Mouse (Mus musculus): ENCODE measurements around the gene Myd88. TPM values are rescaled to one million over a fixed set of nuclear protein-coding genes. Genes with fewer than 3 reads are reported as not detected.

Myd88 gene
- polyA plus RNA-seq, 1 experiment from 2014 or later, result 50.3 TPM

DNA sequence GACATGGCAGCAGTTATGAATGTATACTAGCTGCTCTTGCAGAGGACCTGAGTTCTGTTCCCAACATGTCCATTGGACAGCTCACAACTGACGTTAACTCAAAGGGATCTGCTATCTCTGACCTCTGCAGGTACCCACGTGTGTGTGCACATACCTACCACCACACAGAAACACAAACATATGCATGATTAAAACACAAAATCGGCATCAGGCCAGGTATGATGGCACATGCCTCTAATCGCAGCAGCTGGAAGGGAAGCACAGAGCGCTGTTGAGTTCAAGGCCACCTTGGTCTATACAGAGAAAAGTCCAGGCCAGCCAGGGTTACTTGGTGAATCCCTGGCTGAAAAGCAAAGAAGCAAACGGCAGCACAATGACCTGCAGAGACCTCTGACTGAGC is 43.5 kb downstream of the Myd88 start:
- Histone ChIP-seq H3K9ac (replicated peaks; ENCODE audit: low read depth) (no peak overlapping the region), H3K4me1 (ENCODE audit: insufficient read depth, low read depth, low read length) (no peaks in the 10 kb centered on the region), H3K27me3 (replicated peaks; ENCODE audit: insufficient read depth, low read length) (no peaks in the 10 kb centered on the region), H3K36me3 (ENCODE audit: insufficient read depth, low read length) (peaks cover 5% of the 10 kb centered on the region; the same call in 1 of the 2 replicates), H3K4me2 (replicated peaks; ENCODE audit: low read depth, low read length) (no peak overlapping the region), H3K9me3 (ENCODE audit: low read length) (no peaks in the 10 kb centered on the region), H3K27ac (ENCODE audit: low read length) (no peak overlapping the region), H3K4me3 (ENCODE audit: low read depth, low read length) (no peak overlapping the region)
- DNase-seq (ENCODE audit: low spot score), result no peak
- 82% methylated on average over 6 of the region's 6 CpGs for WGBS
- ATAC-seq, result no peak
- TF ChIP-seq CTCF (IDR thresholded peaks at IDR 0.05), result no peak
- TF ChIP-seq EP300 (IDR thresholded peaks at IDR 0.05), result no peak

DNA sequence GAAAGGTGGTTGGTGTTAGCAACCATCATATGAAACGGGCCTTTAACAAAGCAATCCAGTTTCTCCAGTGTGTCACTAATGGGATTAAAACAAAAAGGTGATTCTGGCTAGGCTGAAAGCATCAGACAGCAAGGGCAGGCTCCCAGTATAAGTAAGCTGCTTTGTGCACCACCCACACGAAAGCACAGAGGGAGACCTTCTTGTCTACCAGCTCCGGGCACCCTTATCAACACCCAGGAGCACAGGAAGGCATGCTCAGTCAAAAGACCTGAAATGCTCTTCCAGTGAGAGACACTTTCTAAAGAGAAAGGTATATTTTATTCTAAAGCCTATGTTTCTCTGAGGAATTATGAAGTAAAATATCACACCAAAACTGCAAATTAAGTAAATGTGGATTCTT is 50.4 kb downstream of the Myd88 start:
- WGBS, result 90% methylated on average over 3 of the region's 3 CpGs

More for the DNA sequence above, 50.4 kb downstream of the Myd88 start:
- DNase-seq (ENCODE audit: low spot score), result no peak
- H3K4me2 ChIP-seq (replicated peaks; ENCODE audit: low read depth, low read length), result no peak overlapping the region
- H3K9ac ChIP-seq (replicated peaks; ENCODE audit: low read depth), result no peak overlapping the region
- no peaks in the 10 kb centered on the region for H3K36me3 ChIP-seq (ENCODE audit: insufficient read depth, low read length)
- H3K27ac ChIP-seq (ENCODE audit: low read length), result no peak overlapping the region
- H3K4me1 ChIP-seq (ENCODE audit: insufficient read depth, low read depth, low read length), result no peaks in the 10 kb centered on the region
- H3K4me3 ChIP-seq (ENCODE audit: low read depth, low read length), result no peak overlapping the region
- no peaks in the 10 kb centered on the region for H3K27me3 ChIP-seq (replicated peaks; ENCODE audit: insufficient read depth, low read length)
- ATAC-seq, result no peak
- TF ChIP-seq EP300 (IDR thresholded peaks at IDR 0.05), result no peak
- TF ChIP-seq CTCF (IDR thresholded peaks at IDR 0.05), result no peak
- H3K9me3 ChIP-seq (ENCODE audit: low read length), result no peaks in the 10 kb centered on the region

Other genes with a start within 250 kb of the Myd88 start
- gene Plcd1, start 247.9 kb downstream of the Myd88 start, polyA plus RNA-seq (2015; fragmentation: Nextera tagmentation; extraction: Ambion mirVana), result 9.1 and 10.4 TPM in 2 replicates
- 0.57 and 0.64 TPM in 2 replicates for gene Dlec1, start 238.9 kb downstream of the Myd88 start, polyA plus RNA-seq (2015; fragmentation: Nextera tagmentation; extraction: Ambion mirVana)
- gene Acaa1b, start 184.3 kb downstream of the Myd88 start, polyA plus RNA-seq (2015; fragmentation: Nextera tagmentation; extraction: Ambion mirVana), result 5.8 and 7.0 TPM in 2 replicates
- not detected in 2 replicates for gene Gm47289, start 182.2 kb downstream of the Myd88 start, polyA plus RNA-seq (2015; fragmentation: Nextera tagmentation; extraction: Ambion mirVana)
- not detected in 2 replicates for gene Slc22a13, start 132.3 kb downstream of the Myd88 start, polyA plus RNA-seq (2015; fragmentation: Nextera tagmentation; extraction: Ambion mirVana)
- 6.6 and 8.0 TPM in 2 replicates for gene Oxsr1, start 19.0 kb downstream of the Myd88 start, polyA plus RNA-seq (2015; fragmentation: Nextera tagmentation; extraction: Ambion mirVana)
- gene Acaa1a, start 1.7 kb downstream of the Myd88 start, polyA plus RNA-seq (2015; fragmentation: Nextera tagmentation; extraction: Ambion mirVana), result 114 and 128 TPM in 2 replicates
- gene Xylb, start 16.0 kb upstream of the Myd88 start, polyA plus RNA-seq (2015; fragmentation: Nextera tagmentation; extraction: Ambion mirVana), result 2.0 and 2.2 TPM in 2 replicates
- gene Slc22a14, start 24.1 kb upstream of the Myd88 start, polyA plus RNA-seq (2015; fragmentation: Nextera tagmentation; extraction: Ambion mirVana), result 0.17 TPM in 1 of 2 replicates, not detected in the other
- gene Acvr2b, start 60.7 kb upstream of the Myd88 start, polyA plus RNA-seq (2015; fragmentation: Nextera tagmentation; extraction: Ambion mirVana), result 15.6 TPM in 2 replicates
- 6.9 and 7.4 TPM in 2 replicates for gene Exog, start 103.5 kb upstream of the Myd88 start, polyA plus RNA-seq (2015; fragmentation: Nextera tagmentation; extraction: Ambion mirVana)
- gene Scn5a, start 237.6 kb upstream of the Myd88 start, polyA plus RNA-seq (2015; fragmentation: Nextera tagmentation; extraction: Ambion mirVana), result 0.23 and 0.32 TPM in 2 replicates

Measured in lung, postnatal 0 days (tissue).